Mouse (Mus musculus) spleen, adult 2 months (tissue): ENCODE results near the gene Olfr945. TPM values are rescaled to one million over a fixed set of nuclear protein-coding genes. Genes with fewer than 3 reads are reported as not detected.

Experiments
- DNase-seq, 2 experiments: peaks; one replicate each; pipeline versions ENCODE4 v3.0.0 to v3.0.0-alpha.2; 2012 to 2021; ENCODE audit warnings: low spot score in 2 of 2, low read depth in 1 of 2
- H3K27ac ChIP-seq: fragments of 200-500 bp; 2 replicates; pipeline ENCODE4 v1.5.1; 2012; ENCODE audit warnings: low read length, inconsistent platforms; ENCODE audit not compliant: insufficient read depth
- H3K27me3 ChIP-seq: fragments of 200-500 bp; 2 replicates; pipeline ENCODE4 v1.6.1; 2012; ENCODE audit warnings: mild to moderate bottlenecking, moderate library complexity, low read length, inconsistent platforms; ENCODE audit not compliant: control insufficient read depth, insufficient read depth
- H3K36me3 ChIP-seq: fragments of 200-500 bp; 2 replicates; pipeline ENCODE4 v1.6.1; 2012; ENCODE audit warnings: mild to moderate bottlenecking, low read length, inconsistent platforms; ENCODE audit not compliant: control insufficient read depth, insufficient read depth
- H3K4me1 ChIP-seq: fragments of 200-500 bp; 2 replicates; pipeline ENCODE4 v1.6.1; 2011; ENCODE audit warnings: inconsistent platforms; ENCODE audit not compliant: control insufficient read depth, insufficient read depth, insufficient read length
- H3K4me3 ChIP-seq: fragments of 200-500 bp; 2 replicates; pipeline ENCODE4 v1.5.1; 2011; ENCODE audit warnings: mild to moderate bottlenecking, inconsistent platforms; ENCODE audit not compliant: insufficient read depth, insufficient read length; ENCODE audit errors: extremely low read depth
- CTCF ChIP-seq: fragments of 200-500 bp; IDR thresholded peaks from 2 replicates; pipeline ENCODE4 v1.5.1; 2011; ENCODE audit warnings: mild to moderate bottlenecking, inconsistent platforms; ENCODE audit not compliant: insufficient read depth, insufficient read length, insufficient replicate concordance; ENCODE audit errors: extremely low read depth
- POLR2A ChIP-seq: fragments of 200-500 bp; IDR thresholded peaks from 2 replicates; pipeline ENCODE4 v1.6.1; 2011; ENCODE audit warnings: low read depth, low read length, inconsistent platforms
- WGBS: fragments of 180-500 bp; shearing (Covaris S2); methylation state at CpG from one replicate; pipeline ENCODE4 v1.1.7; 2018; 5-methylcytosine and 5-hydroxymethylcytosine counted together
- polyA plus RNA-seq: library from polyadenylated mRNA; depleted of rRNA; stranded (reverse); fragments of >200 nt; gene quantifications from 2 replicates; pipeline ENCODE4 v1.2.3, GENCODE M21; 2012; rRNA removed

The Olfr945 gene
- polyA plus RNA-seq: not detected in 2 replicates

GRCm38 (mm10) chr9:39276718-39277117 lies at the start of gene Olfr945:
Gene Olfr945 (minus strand): TSS chr9:39276818.
- 88% methylated on average over 3 of the region's 3 CpGs for WGBS
- Histone ChIP-seq H3K27ac (no peak within 1 kb of the TSS), H3K4me1 (no peaks in the 10 kb centered on the region), H3K27me3 (no peaks in the 10 kb centered on the region), H3K4me3 (no peak within 1 kb of the TSS), H3K36me3 (no peaks in the 10 kb centered on the region)
- TF ChIP-seq POLR2A: no peak
- no peak for TF ChIP-seq CTCF
- DNase-seq: no peak

- TF ChIP-seq POLR2A (no peak), CTCF (no peak)
- Histone ChIP-seq H3K27ac (no peak within 1 kb of the TSS), H3K4me3 (no peak within 1 kb of the TSS), H3K27me3 (no peaks in the 10 kb centered on the region), H3K36me3 (no peaks in the 10 kb centered on the region), H3K4me1 (no peaks in the 10 kb centered on the region)
- no peak for DNase-seq
Measured at GRCm38 (mm10) chr9:39325945-39326344, 49.3 kb upstream of the Olfr945 start, which contains the start of gene Olfr948. Gene Olfr948 (minus strand): TSS chr9:39326045.

- DNase-seq: no peak
- no peaks in the 10 kb centered on the region for H3K4me1 ChIP-seq
- no peak overlapping the region for H3K4me3 ChIP-seq
- no peak for TF ChIP-seq POLR2A
- no peak overlapping the region for H3K27ac ChIP-seq
- H3K36me3 ChIP-seq: no peaks in the 10 kb centered on the region
- H3K27me3 ChIP-seq: no peaks in the 10 kb centered on the region
- 82% methylated on average over 2 of the region's 2 CpGs for WGBS
Measured at GRCm38 (mm10) chr9:39287136-39287535, 10.5 kb upstream of the Olfr945 start.

GRCm38 (mm10) chr9:39249894-39250293 lies 26.7 kb downstream of the Olfr945 start, which contains the start of gene Olfr1537:
Gene Olfr1537 (minus strand): TSS chr9:39249994.
- Histone ChIP-seq H3K27me3 (no peaks in the 10 kb centered on the region), H3K4me1 (no peaks in the 10 kb centered on the region), H3K36me3 (no peaks in the 10 kb centered on the region), H3K4me3 (no peak within 1 kb of the TSS), H3K27ac (no peak within 1 kb of the TSS)
- TF ChIP-seq CTCF (no peak), POLR2A (no peak)
- DNase-seq: no peak
- WGBS: 89% methylated on average over 1 of the region's 1 CpGs

Other genes starting within 250 kb of the Olfr945 start
- gene Olfr937, start 211.9 kb downstream of the Olfr945 start, polyA plus RNA-seq: not detected in 2 replicates
- not detected in 2 replicates for gene Olfr938, start 197.9 kb downstream of the Olfr945 start, polyA plus RNA-seq
- gene Olfr27, start 148.7 kb downstream of the Olfr945 start, polyA plus RNA-seq: not detected in 2 replicates
- gene Olfr943, start 110.5 kb downstream of the Olfr945 start, polyA plus RNA-seq: not detected in 2 replicates
- gene Olfr944, start 74.9 kb downstream of the Olfr945 start, polyA plus RNA-seq: not detected in 2 replicates
- not detected in 2 replicates for gene Olfr1537, start 26.8 kb downstream of the Olfr945 start, polyA plus RNA-seq
- gene Olfr948, start 49.2 kb upstream of the Olfr945 start, polyA plus RNA-seq: not detected in 2 replicates
- gene Olfr951, start 110.6 kb upstream of the Olfr945 start, polyA plus RNA-seq: not detected in 2 replicates
- gene Olfr952, start 150.3 kb upstream of the Olfr945 start, polyA plus RNA-seq: not detected in 2 replicates
- not detected in 2 replicates for gene Olfr954, start 179.9 kb upstream of the Olfr945 start, polyA plus RNA-seq
- not detected in 2 replicates for gene Olfr955, start 195.1 kb upstream of the Olfr945 start, polyA plus RNA-seq
- gene Olfr44, start 217.2 kb upstream of the Olfr945 start, polyA plus RNA-seq: not detected in 2 replicates
- gene Olfr957, start 239.0 kb upstream of the Olfr945 start, polyA plus RNA-seq: not detected in 2 replicates